Mouse (Mus musculus): Measurements from ENCODE around the gene Deup1.

DNA sequence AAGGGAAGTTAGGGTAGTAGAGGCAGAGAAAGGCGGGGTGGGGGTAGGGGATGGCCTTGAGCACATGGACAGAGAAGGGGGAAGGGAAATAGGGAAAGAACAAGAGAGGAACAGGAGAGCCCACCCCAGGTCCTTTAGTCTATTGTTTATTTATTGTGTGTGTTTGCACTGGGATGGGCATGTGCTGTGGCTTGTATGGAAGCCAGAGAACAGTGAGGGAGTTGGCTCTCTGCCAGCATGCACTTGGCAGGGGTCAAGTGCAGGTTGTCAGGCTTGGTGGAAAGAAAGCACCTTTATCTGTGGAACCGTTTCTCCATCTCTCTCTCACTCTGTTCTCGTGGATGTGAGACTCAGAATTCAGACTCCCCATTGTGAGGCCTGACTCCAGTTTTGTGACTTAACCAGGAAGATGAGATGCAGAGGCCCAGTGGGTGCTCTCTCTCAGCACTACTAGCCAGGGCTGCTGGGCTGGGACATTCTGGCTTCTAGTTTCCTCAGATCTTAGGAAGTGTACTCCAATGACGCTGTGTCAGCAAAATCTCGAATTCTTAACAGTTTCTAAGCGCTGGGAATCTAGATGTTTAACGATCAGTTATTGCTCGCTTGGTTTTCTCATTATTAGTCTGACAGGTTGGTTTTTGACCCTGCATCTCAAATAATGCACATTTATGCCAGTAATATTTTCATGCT, 98.3 kb downstream of the Deup1 start:
- TF ChIP-seq HCFC1 (IDR thresholded peaks at IDR 0.05; ENCODE audit: borderline replicate concordance, insufficient read depth, low read length) (no peak), ZNF384 (IDR thresholded peaks at IDR 0.05; ENCODE audit: low read depth, low read length) (no peak), ZC3H11A (IDR thresholded peaks at IDR 0.05; ENCODE audit: borderline replicate concordance, low read depth, low read length) (no peak), CHD2 (IDR thresholded peaks at IDR 0.05; ENCODE audit: low read depth, low read length) (no peak), MAFK (IDR thresholded peaks at IDR 0.05; ENCODE audit: insufficient read depth, low read depth, low read length) (peak; percentile 86)
